Mouse (Mus musculus): ENCODE data around the gene Metap1.

Metap1 gene

GRCm38 (mm10) chr3:138489327-138490033 is at the start of gene Metap1:
Metap1 (minus strand) TSS chr3:138489515.
- DNase-seq: peak; percentile 95

DNA sequence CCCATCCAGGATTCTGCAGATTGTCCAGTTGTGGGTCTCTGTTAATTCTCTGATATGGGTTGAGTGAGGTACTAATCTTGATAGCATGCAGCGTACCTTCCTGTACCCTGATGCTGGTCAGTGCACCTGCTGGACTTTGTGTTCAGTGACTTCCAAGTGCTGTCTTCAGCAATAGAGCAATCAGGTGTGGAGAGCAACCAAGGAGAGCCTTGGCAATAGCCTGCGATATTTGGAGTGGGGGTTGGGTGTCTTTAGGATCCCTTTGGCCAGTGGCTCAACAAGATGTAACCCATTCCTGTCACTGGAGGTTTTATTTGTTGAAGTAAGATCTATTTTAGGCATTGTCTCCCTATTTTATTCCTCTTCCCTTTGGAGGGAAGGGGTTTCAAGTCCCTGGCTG is 46.7 kb upstream of the Metap1 start:
- DNase-seq: no peak

- DNase-seq: no peak
Measured at GRCm38 (mm10) chr3:138532764-138533163, 43.4 kb upstream of the Metap1 start.

- DNase-seq: no peak
Measured at GRCm38 (mm10) chr3:138531479-138532181, 42.3 kb upstream of the Metap1 start.

- no peak for DNase-seq
Measured at GRCm38 (mm10) chr3:138530578-138531478, 41.5 kb upstream of the Metap1 start.

- DNase-seq: no peak
Measured at GRCm38 (mm10) chr3:138528265-138528664, 39.0 kb upstream of the Metap1 start.

DNA sequence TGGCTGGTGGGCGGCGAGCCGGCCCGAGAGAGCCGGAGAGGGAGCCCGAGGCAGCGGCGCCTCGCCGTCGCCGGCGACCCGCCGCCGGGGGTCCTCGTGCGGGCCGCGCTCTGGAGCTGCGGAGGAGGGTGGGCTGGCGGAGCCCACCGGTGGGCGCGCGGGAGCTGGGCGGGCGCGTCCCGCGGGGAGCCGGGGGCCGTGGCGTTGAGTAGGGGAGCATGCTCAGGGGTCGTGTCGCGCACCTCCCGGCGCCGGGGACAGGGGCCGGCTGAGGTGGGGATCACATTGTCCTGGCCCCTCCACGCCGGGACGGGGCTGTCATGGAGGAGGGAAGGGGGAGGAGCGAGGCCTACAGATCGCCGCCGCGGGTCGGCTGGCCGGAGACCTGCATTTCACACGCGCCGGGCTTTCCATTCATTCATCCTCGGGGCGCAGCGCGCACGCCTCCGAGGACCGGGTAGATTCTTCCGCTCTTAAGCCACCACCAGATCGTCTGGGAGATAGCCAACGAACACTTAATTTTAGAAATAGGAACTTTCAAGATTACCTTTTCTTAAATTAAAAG is 38.4 kb upstream of the Metap1 start:
- DNase-seq: peak; percentile 81

DNA sequence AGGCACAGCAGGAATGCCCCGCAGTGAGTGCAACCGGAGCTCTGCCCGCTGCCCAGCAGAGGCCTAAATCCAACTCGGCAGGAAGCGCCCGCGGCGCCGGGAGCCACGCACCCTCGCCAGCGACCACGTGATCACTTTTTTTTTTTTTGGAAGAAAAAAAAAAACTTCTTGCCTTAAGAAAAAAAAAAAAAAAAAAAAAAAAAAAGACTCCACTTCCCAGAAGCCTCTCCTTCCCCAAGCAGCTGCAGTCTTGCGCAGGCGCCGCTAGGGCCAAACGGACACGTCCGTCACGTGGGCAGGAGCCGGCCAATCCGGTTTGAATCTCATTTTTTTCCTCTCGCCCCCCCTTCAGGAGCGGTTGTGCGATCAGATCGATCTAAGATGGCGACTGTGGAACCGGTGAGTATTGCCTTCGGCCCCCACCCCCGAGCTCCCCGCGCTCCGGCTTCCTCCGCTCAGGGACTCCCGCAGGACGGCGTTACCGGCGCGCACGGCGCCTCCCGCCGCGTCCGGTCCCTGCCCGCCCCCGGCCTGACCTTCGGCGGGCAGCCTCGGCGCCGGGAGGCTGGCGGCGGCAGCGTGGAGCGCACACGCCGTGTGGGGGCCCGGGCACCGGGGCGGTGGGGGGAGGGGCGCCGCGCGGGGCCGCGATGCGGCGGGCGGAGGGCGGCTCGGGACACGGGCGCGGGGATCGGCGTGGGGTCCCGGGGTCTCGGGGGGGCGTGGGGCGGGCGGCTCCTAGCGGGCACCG is 37.8 kb upstream of the Metap1 start:
- peak; percentile 99 for DNase-seq

- DNase-seq: peak; percentile 66
Measured at GRCm38 (mm10) chr3:138526073-138526915, 37.0 kb upstream of the Metap1 start, which contains the start of gene Eif4e. Eif4e (plus strand) TSS chr3:138526179.

DNA sequence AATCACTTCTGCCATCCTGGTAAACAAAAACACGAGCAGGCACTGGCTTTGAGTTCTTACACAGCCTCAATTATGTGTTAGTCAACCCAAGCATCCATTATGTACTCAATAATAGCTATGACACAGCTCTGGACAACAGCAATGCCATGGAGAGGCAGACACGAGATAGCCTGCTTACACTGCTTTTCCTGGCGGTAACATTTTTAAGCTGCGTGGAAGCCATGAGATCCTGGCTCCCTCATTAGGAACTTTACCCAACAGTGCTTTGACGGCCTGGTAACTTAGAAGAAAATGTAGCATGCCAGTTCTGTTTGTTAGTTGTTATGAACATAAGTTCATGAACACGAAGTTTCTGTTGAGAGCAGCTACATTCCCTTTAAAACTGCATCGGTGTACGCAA is 36.2 kb upstream of the Metap1 start:
- no peak for DNase-seq

GRCm38 (mm10) chr3:138523956-138524355 is 34.6 kb upstream of the Metap1 start:
- DNase-seq: no peak

DNA sequence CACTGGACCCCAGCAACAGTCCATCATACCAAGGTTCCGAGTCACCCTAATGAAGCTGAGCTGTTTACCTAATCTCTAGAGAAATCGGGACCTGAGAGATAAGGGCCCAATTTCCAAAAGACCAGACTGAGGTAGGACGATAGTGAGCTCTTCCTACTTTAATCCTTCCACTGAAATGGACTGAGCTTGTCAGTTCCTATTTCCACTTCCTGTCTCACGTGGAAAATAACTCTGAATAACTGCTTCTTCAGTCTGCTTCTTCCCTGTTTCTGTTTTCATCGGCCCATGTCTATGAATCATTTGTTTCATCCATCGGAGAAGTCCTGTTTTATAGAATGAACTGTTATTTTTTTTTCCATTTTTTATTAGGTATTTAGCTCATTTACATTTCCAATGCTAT is 29.9 kb upstream of the Metap1 start:
- no peak for DNase-seq

- DNase-seq: no peak
Measured at GRCm38 (mm10) chr3:138517881-138518280, 28.6 kb upstream of the Metap1 start.

DNA sequence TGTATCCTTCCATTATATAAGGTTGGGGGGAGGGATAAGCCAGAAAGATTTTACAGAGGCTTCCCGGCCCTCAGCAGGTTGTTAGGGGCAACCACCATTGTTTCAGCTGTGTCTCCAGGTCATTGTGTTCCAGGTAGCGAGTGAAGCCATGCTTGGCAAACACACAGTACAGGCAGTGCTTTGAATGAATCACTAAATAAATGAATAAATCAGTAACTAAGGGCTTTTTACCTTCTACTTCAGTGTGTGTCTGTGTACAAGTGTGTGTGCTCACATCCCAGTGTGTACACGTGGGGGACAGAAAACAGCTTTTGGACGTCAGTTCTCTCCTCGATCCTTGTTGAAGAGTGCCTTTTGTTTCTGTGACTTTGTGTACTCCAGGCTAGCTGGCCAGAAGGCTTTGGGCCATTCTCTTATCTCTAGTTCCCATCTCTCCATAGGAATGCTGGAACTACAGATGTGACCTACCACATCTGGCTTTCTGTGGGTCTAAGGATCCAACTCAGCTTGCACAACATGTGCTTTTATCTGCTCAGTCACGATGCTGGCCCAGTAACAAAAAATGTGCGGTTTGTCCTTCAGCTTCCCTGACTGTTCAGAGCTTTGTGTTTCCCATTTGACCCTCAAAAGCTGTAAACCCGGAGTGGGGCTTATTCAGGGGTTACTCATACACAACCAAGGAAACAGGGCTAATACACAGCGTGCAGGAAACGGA is 26.5 kb upstream of the Metap1 start:
- peak; percentile 7 for DNase-seq

GRCm38 (mm10) chr3:138514749-138515148 is 25.4 kb upstream of the Metap1 start:
- DNase-seq: no peak

- no peak for DNase-seq
Measured at GRCm38 (mm10) chr3:138513243-138513642, 23.9 kb upstream of the Metap1 start.

- DNase-seq: no peak
Measured at GRCm38 (mm10) chr3:138510471-138510870, 21.2 kb upstream of the Metap1 start.

GRCm38 (mm10) chr3:138509581-138509980 is 20.3 kb upstream of the Metap1 start:
- DNase-seq: no peak

DNA sequence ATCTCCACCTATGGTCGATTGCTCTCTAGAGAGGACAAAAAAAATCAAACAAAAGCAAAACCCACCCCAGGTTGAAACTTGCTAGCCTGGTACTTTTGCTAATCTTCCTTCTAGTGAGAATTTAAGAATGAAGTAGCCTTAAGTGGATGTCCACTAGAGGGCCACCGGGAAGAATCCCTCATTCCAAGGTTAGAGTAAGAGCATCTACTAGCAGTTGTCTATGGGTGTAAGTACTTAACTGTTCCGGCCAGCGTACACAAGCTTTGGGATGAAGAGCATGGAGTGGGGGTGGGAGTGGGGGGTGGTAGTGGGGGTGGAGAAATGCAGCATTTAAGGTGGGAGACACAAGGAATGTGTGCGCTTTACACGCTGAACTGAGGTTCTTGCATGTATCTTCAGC is 17.4 kb upstream of the Metap1 start:
- DNase-seq: peak; percentile 62

- no peak for DNase-seq
Measured at GRCm38 (mm10) chr3:138503754-138504153, 14.4 kb upstream of the Metap1 start.
